Mouse (Mus musculus): ENCODE results near the gene Etnk2.

GRCm38 (mm10) chr1:133368644-133369043 lies 5.3 kb downstream of the Etnk2 start:
- TF ChIP-seq CTCF (IDR thresholded peaks at IDR 0.05; ENCODE audit: low read depth, low read length): no peak
- no peak for TF ChIP-seq POLR2A (IDR thresholded peaks at IDR 0.05; ENCODE audit: insufficient read depth, low read length)
